Mouse (Mus musculus): Measurements from ENCODE around the gene Ros1. TPM values are rescaled to one million over a fixed set of nuclear protein-coding genes. Genes with fewer than 3 reads are reported as not detected.
A peak's percentile ranks its signal among the peaks of the same experiment; 100 is the strongest.

Gene Ros1
- polyA plus RNA-seq, 2 experiments, result 0.01 TPM; not detected in 1

DNA sequence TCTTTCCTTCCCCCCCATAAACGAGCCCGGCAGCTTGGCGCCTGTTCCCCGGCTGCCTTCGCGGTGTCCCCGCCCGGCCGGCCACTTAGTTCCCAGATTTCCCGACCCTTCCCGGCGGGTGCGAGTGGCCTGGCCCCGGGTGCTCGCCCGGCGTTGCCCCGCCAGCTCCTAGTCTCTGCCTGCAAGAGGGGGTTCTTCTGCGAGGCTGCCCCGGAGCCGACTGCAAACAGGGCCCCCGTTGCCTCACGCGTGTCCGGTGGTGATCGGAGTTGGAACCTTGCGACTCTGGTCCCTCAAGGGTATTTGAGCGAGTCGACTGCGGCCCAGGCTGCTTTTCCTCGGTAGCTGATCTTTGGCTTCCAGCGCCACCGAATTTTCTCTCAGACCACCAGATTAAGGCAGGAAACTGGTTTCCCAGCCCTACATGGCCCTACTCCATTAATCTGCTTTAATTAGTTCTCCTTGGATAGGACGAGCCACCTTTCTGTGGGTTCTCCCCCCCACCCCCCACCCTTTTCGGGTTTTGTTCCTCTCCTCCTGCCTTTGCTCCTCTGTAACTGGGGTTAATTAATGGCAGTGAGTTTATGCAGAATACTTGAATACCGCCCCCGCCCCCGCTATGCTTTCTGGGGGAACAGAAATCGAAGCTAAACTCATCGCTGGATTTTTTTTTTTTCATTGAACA is 39.1 kb upstream of the Ros1 start:
- under 1% methylated on average over 34 of the region's 40 CpGs for WGBS
- peak overlapping the region; percentile 78 for H3K4me2 ChIP-seq (replicated peaks; ENCODE audit: low read depth, low read length, severe bottlenecking)
- peak overlapping the region; percentile 74 for H3K27ac ChIP-seq (replicated peaks; ENCODE audit: low read depth, low read length)
- H3K27me3 ChIP-seq (ENCODE audit: control insufficient read depth, insufficient read depth, low read length), result no peaks in the 10 kb centered on the region
- H3K4me1 ChIP-seq (ENCODE audit: control insufficient read depth, insufficient read depth, low read length), result peaks cover 9% of the 10 kb centered on the region
- H3K9ac ChIP-seq (ENCODE audit: low read depth, low read length, severe bottlenecking), result peak overlapping the region; percentile 87
- ATAC-seq (ENCODE audit: low FRiP score, low read depth) (0 out of 2 replicates have a peak, but pooled peaks have one; percentile 24), DNase-seq (ENCODE audit: low spot score) (peak; percentile 11)
- no peaks in the 10 kb centered on the region for H3K9me3 ChIP-seq (ENCODE audit: control insufficient read depth, low read length)
- TF ChIP-seq POLR2A (IDR thresholded peaks at IDR 0.05; ENCODE audit: borderline replicate concordance, extremely low read depth, insufficient read depth, insufficient read length), result no peak
- H3K36me3 ChIP-seq (ENCODE audit: control insufficient read depth, insufficient read depth, low read length), result no peaks in the 10 kb centered on the region
- peak overlapping the region; percentile 83 for H3K4me3 ChIP-seq (replicated peaks; ENCODE audit: low read length)

DNA sequence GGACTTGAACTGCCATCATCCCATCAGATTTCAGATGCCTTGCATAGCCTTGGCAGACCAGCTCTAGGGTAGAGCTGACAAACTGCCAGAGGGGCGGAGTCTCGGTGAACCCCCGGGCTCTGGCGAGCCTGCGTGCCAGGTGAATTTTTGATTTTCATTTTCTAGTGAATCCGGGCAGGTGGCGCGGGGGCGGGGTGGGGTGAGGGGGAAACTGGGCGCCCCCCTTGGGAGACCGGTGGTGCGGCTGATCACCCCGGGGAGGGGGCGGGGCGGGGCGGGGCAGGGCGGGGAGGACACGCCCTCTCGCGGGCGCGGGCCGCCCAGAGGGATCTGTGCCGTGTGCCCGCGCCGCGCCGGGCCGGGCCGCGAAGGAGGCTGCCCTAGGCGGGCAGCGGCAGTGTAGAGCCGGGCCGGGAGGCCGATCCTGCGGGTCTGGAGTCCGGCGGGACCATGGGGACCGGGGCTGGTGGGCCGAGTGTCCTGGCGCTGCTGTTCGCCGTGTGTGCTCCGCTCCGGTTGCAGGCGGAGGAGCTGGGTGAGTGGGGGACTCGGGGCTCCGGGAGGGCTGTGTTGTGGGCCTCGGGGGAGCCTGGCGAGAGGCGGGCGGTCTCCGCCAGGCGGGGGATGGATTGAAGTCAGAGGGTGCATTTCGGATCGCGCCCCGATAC is 38.4 kb upstream of the Ros1 start, which contains the start of gene Dcbld1:
Gene Dcbld1 (plus strand): TSS at position 319 of the 668 bp plus-strand sequence.
- peak; percentile 81; the same call in 1 of the 2 replicates for TF ChIP-seq POLR2A (IDR thresholded peaks at IDR 0.05; ENCODE audit: borderline replicate concordance, extremely low read depth, insufficient read depth, insufficient read length)
- no peaks in the 10 kb centered on the region for H3K27me3 ChIP-seq (ENCODE audit: control insufficient read depth, insufficient read depth, low read length)
- DNase-seq (ENCODE audit: low spot score) (peak; percentile 59), ATAC-seq (ENCODE audit: low FRiP score, low read depth) (peak; percentile 89)
- H3K4me1 ChIP-seq (ENCODE audit: control insufficient read depth, insufficient read depth, low read length), result peaks cover 9% of the 10 kb centered on the region
- peak within 1 kb of the TSS; percentile 74 for H3K27ac ChIP-seq (replicated peaks; ENCODE audit: low read depth, low read length)
- WGBS, result under 1% methylated on average over 34 of the region's 60 CpGs
- H3K9me3 ChIP-seq (ENCODE audit: control insufficient read depth, low read length), result no peaks in the 10 kb centered on the region
- H3K4me3 ChIP-seq (replicated peaks; ENCODE audit: low read length), result peak within 1 kb of the TSS; percentile 83
- no peaks in the 10 kb centered on the region for H3K36me3 ChIP-seq (ENCODE audit: control insufficient read depth, insufficient read depth, low read length)
- peak within 1 kb of the TSS; percentile 87 for H3K9ac ChIP-seq (ENCODE audit: low read depth, low read length, severe bottlenecking)
- H3K4me2 ChIP-seq (replicated peaks; ENCODE audit: low read depth, low read length, severe bottlenecking), result peak within 1 kb of the TSS; percentile 78

DNA sequence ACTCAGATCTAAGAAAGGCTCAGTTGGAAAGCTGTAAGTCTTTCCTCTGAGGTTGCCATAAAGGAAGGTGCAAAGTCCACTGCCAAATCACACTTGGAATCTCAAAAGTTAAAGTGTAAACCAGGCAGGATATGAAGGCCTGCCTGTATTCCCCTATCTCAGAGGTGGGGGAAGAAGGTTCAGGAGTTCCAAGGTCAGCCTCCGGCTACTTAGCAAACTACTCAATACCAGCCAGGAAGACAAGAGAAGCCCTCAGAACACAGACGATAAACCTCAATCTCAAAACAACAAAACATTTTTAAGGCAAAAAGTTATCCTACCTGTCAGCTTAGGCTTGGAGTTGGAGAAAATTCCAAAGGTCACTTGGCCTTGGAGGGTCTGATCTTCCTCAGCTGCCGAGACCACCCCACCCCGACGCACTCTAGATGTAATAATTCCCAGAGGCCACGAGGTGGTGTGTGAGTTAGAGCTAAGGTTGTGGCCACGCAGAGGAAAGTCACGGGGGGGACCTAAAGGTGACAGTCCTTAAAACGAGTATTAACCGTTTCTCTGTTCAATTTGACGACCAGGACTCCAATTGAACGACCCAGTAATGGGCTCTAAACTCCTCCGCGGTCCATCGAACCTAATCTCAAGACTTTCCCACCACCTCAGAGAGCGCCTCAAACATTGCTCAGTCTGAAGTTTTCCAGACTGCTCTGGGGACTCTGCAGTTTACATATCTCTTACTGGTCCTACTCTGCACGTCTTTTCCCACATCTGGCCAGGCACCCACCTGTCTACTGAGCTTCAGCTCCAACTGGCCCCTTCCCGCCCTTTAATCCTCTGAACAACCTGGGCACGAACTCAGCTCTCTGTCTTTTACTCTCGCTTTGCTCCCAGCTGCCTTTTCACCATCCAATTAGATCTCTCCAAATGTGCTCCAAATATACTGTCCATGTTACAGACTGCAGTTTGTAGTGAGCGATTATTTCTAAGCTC is 37.4 kb upstream of the Ros1 start:
- Histone ChIP-seq H3K9ac (ENCODE audit: low read depth, low read length, severe bottlenecking) (no peak overlapping the region), H3K4me1 (ENCODE audit: control insufficient read depth, insufficient read depth, low read length) (peaks cover 9% of the 10 kb centered on the region), H3K9me3 (ENCODE audit: control insufficient read depth, low read length) (no peaks in the 10 kb centered on the region), H3K36me3 (ENCODE audit: control insufficient read depth, insufficient read depth, low read length) (no peaks in the 10 kb centered on the region), H3K27me3 (ENCODE audit: control insufficient read depth, insufficient read depth, low read length) (no peaks in the 10 kb centered on the region), H3K27ac (replicated peaks; ENCODE audit: low read depth, low read length) (0 out of 2 replicates have a peak overlapping the region, but pooled peaks have one; percentile 8), H3K4me3 (replicated peaks; ENCODE audit: low read length) (peak overlapping the region; percentile 83), H3K4me2 (replicated peaks; ENCODE audit: low read depth, low read length, severe bottlenecking) (peak overlapping the region; percentile 78)
- ATAC-seq (ENCODE audit: low FRiP score, low read depth) (no peak), DNase-seq (ENCODE audit: low spot score) (peak; percentile 17)
- TF ChIP-seq POLR2A (IDR thresholded peaks at IDR 0.05; ENCODE audit: borderline replicate concordance, extremely low read depth, insufficient read depth, insufficient read length), result no peak
- 10% methylated on average over 21 of the region's 21 CpGs for WGBS

DNA sequence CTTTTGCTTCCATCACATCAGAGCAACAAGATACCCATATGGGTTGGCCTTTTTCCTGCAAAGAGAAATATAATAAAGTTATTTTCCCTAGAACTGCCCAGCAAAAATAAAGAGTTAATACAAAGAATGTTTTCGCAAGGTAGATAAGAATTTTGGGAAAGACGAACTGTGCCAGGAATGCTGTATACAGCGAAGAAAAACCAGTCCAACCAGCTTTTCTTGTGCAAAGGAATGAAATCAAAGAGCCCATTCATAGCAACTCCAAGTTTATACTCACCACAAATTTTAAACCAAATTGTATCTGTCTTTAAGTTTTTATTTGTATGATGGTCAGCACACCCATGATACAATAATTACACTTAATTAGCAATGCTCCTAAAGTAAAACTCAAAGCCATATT is 24.6 kb upstream of the Ros1 start:
- TF ChIP-seq POLR2A (IDR thresholded peaks at IDR 0.05; ENCODE audit: borderline replicate concordance, extremely low read depth, insufficient read depth, insufficient read length), result no peak
- Histone ChIP-seq H3K4me3 (replicated peaks; ENCODE audit: low read length) (no peak overlapping the region), H3K27ac (replicated peaks; ENCODE audit: low read depth, low read length) (no peak overlapping the region), H3K4me1 (ENCODE audit: control insufficient read depth, insufficient read depth, low read length) (no peaks in the 10 kb centered on the region), H3K36me3 (ENCODE audit: control insufficient read depth, insufficient read depth, low read length) (no peaks in the 10 kb centered on the region), H3K9ac (ENCODE audit: low read depth, low read length, severe bottlenecking) (no peak overlapping the region), H3K4me2 (replicated peaks; ENCODE audit: low read depth, low read length, severe bottlenecking) (no peak overlapping the region), H3K9me3 (ENCODE audit: control insufficient read depth, low read length) (no peaks in the 10 kb centered on the region), H3K27me3 (ENCODE audit: control insufficient read depth, insufficient read depth, low read length) (no peaks in the 10 kb centered on the region)
- DNase-seq (ENCODE audit: low spot score) (peak; percentile 7), ATAC-seq (ENCODE audit: low FRiP score, low read depth) (no peak)
- WGBS, result 56% methylated on average over 3 of the region's 3 CpGs

DNA sequence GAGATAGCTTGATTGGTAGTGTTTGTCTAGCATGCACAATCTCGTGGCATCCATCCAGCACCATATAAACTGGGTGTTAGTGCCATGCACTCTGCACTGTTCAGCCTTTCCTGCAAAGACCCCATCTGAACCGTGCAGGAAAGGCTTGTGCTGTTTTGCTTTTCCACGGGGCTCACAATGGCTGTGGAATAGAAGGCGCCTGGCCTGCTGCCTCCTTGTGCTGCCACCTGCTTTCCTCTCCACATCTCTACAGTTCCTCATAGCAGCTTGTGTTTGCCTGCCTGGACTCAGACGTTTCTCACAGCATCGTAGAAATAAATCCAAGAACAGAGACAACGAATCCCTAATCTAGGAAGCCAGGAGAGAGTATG is 22.5 kb upstream of the Ros1 start:
- no peaks in the 10 kb centered on the region for H3K4me1 ChIP-seq (ENCODE audit: control insufficient read depth, insufficient read depth, low read length)
- H3K9me3 ChIP-seq (ENCODE audit: control insufficient read depth, low read length), result no peaks in the 10 kb centered on the region
- ATAC-seq (ENCODE audit: low FRiP score, low read depth) (no peak), DNase-seq (ENCODE audit: low spot score) (peak; percentile 7)
- 54% methylated on average over 7 of the region's 7 CpGs for WGBS
- TF ChIP-seq POLR2A (IDR thresholded peaks at IDR 0.05; ENCODE audit: borderline replicate concordance, extremely low read depth, insufficient read depth, insufficient read length), result no peak
- H3K9ac ChIP-seq (ENCODE audit: low read depth, low read length, severe bottlenecking), result no peak overlapping the region
- H3K27ac ChIP-seq (replicated peaks; ENCODE audit: low read depth, low read length), result no peak overlapping the region
- no peaks in the 10 kb centered on the region for H3K36me3 ChIP-seq (ENCODE audit: control insufficient read depth, insufficient read depth, low read length)
- H3K4me3 ChIP-seq (replicated peaks; ENCODE audit: low read length), result no peak overlapping the region
- no peak overlapping the region for H3K4me2 ChIP-seq (replicated peaks; ENCODE audit: low read depth, low read length, severe bottlenecking)
- no peaks in the 10 kb centered on the region for H3K27me3 ChIP-seq (ENCODE audit: control insufficient read depth, insufficient read depth, low read length)

Measured in limb, embryonic 14.5 days (tissue).